Mouse (Mus musculus) gonadal fat pad, adult 2 months (tissue): ENCODE results near the gene Kcnab2. TPM values are rescaled to one million over a fixed set of nuclear protein-coding genes. Genes with fewer than 3 reads are reported as not detected.

Source experiments
- DNase-seq: peaks from one replicate; pipeline ENCODE4 v3.0.0-alpha.2; 2012; ENCODE audit warnings: low read depth
- polyA plus RNA-seq: library from polyadenylated mRNA; depleted of rRNA; stranded (reverse); fragments of >200 nt; gene quantifications from 2 replicates; pipeline ENCODE4 v1.2.3, GENCODE M21; 2012

Kcnab2 gene
- polyA plus RNA-seq, 1 experiment, result 3.3 TPM

DNA sequence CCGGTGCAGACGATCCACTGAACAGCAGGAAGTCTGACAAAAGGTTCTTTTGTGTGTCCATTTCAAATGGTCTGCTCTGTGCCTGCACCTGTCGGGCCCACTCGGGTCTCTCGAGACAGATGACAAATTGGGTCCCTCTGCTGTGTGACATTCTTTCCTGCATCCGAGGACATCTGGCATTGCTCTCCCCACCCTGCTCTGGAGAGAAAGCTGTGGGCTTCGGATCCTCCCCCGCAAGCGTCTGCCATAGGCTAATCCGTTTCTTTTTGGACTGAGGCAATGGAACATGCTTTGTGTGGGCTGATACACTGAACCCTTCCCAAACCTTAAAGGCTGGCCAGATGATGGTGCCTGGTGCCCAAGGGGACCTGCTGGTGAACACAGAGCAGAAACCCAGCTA is 24.6 kb downstream of the Kcnab2 start:
- no peak for DNase-seq

DNA sequence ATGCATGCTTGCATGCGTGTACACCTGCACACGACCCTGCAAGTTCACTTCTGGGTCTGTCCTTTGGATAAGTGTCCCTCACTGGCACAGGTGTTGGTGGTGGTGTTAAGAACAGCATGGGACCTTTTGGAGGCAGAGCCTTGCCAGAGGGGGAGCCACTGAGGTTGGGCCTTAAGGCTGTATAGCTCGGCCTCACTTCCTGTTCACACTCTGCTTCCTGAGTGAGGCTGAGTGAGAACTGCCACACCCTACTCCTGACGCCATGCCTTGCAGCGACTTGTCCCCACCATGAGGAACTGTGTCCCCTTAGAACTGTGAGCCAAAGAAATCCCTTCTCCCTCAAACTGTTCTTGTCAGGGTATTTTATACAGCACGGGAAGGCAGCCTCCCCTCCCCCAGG is 26.3 kb downstream of the Kcnab2 start:
- DNase-seq, result no peak

DNA sequence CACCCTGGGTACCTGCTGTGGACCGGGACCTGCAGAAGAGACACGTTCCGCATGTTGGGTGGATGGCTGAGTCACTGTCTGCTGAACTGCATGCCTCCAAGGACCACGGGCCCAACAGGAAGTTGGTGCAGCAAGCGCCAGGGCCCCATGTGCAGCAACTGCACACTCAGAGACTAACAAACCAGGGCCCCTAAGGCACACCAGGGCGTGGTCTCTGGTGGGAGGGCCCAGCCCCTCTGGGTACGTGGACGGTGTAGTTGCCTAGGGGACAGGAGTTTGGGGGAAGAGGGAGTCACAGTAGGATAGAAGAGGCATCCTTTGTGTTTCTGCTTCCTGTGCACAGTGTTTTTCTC is 29.0 kb downstream of the Kcnab2 start:
- DNase-seq, result no peak

DNA sequence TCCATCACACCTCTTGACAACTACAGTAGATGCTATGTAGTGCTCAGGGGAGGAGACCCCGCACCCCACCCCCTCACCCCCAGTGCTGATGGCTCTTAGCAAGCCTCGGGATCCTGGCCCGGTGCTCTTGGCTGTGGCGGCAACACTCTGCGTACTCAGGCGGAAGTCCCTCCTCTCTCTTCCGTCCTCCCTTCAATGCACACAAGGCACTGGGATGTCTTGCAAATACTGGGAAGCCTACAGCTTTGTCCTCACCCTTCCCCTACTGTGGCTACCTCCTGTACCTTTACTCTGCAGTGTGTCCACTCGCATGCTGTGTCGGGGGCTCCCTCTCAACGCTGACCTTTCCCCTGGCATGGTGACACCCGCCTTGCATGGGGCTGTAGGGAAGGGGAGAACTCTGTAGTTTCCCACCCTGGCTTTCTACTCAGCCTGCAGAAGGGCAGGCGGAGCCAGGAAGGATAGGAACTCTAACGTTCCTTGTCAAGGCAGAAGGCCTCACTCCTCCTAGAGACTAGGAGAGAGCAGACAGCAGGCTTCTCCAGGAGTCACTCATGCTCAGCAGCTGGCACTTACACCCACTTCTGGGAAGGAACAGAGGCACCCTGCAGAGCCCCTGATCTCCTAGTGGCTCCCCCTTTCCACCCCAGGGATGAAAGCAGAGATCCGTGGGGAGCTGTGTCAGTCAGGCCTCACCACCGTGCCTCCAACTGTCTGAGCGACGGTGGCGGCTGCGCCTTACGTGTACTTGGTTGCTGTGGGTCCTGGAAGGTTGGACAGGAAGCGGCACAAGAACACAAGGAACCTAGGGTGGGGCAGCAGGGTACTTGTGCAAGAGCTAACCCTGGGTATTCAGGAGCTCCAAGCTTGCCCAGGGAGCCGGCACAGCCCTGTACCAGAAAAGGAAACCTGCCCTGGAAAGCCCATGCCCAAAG is 29.7 kb downstream of the Kcnab2 start:
- DNase-seq, result no peak

DNA sequence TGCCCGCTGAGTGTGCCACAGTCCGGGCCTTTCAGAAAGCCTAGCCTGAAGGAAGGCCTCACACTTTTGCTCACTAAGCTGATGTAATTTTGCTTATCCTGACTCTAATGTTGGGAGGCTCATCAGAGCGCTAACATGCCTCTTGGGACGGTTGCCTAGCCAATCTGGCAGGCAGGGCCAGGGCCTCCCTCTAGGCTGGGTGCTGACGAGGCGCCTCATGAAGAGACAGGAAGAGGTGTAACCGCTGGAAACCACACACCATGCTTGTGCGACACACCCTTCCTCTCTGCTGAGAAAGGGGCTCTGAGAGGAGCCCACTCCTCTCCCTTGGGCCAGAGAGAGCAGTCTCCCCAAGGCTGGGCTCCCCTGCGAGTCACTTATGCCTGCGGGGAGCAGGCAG is 31.5 kb downstream of the Kcnab2 start:
- no peak for DNase-seq

DNA sequence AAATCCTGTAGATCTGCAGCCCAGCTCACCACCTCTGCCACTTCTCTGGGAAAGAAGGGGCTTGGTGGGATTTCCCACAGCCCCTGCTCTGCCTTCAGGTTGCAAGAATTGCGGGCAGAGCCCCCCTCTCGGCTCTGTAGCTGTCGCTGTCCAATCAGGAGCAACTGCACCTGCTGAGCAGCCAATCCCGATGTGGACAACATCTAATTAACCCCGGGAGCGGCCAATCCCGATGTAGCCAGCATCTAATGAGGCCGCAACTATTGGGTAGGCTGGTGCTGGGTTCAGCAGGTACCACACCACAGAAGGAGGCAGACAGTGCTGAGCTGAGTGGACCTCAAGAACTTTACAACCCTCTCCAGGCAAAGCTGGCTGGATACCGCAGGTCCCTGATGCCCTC is 36.1 kb downstream of the Kcnab2 start:
- no peak for DNase-seq

DNA sequence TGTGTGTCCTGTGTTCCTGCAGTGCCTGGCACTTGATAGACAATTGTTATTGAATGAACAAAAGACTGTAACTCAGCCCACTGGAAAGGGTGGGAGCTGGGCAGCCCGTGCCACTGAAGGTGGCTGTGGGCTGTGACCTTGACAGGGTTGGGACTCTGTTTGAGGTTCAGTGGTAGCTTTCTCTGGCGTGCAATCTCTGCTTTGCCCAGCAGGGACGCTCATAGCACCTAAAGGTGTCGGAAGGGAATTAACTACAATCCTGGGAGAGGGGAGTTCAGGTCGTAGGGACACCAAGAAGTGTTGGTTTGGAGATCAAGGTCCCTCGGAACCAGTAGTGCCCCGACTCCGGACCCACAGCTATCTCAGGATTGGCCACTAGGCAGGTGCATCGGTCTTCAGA is 36.8 kb downstream of the Kcnab2 start:
- DNase-seq, result no peak

DNA sequence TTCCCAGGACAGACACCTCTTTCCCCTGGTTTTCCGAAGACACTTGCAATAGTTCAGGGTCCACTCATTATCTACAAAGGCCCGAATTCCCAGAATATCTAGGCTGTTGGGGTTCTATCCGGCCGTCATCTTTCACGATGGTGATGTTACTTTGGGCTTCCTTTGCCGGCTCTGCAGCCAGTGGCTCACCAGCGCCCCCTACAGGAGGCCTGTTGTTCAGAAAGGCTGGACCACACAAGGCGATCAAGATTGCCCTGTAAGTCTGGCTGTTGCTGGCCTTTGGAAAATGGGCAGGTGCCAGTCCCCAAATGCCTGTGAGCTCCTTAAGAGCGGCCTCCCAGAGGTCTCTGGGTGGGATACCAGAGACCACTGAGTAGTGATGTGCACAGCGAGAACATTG is 42.4 kb downstream of the Kcnab2 start:
- DNase-seq, result no peak

DNA sequence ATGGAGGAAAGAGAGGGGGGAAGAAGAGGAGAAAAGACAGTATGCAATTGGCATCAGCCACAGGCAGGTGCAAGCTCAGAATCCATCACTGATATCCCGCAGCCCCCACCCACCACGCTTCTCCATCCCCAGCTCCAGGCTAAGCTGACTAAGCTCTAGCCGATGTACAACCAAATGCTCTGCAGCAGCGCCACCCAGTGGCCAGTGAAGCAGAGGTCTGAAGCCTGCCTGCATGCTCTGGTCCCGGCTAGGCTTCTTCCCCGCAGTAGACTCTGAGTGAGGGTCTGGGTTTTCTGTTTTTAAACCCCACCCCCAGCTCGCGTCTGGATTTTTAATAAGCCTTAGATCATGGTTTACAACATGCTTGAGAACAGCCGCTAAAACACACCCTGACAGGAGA is 42.8 kb downstream of the Kcnab2 start:
- DNase-seq, result no peak

DNA sequence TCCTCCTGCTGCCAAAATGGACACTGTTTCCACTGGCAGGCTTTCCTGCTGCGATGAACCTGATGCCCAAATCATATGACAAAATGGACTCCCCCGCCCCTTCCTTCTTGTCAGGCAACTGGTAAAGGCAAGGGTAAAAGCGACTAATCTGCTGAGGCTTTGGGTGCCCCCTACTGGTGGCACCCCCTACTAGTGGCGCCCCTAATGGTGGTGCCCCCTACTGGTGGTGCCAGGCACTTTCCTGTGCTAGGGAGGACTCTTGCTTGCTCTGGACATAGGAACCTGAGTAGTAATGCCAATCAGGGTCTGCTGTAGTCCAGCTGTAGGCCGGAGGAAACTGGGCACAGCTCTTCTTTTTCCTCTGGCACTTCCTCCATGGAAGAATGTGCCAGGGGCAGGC is 45.4 kb downstream of the Kcnab2 start:
- no peak for DNase-seq

DNA sequence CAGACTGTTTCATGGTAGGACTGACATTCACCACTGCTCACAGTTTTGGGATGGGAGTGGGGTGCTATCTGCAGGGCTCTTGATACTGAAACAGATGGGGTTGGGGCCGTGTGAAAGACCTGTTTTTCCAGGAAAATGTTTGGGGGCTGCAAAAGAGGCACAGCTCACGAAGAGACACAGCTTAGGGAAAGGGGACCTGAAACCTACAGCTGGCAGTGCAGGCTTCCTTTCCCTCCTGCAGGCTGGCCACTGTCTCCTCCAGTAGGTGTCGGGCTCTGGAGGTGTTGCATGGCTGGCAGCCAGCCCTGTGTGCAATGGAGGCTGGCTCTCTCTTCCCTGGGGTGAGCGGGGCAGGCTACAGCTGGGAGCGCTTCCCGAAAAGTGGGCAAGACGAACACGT is 49.4 kb downstream of the Kcnab2 start:
- DNase-seq, result no peak

DNA sequence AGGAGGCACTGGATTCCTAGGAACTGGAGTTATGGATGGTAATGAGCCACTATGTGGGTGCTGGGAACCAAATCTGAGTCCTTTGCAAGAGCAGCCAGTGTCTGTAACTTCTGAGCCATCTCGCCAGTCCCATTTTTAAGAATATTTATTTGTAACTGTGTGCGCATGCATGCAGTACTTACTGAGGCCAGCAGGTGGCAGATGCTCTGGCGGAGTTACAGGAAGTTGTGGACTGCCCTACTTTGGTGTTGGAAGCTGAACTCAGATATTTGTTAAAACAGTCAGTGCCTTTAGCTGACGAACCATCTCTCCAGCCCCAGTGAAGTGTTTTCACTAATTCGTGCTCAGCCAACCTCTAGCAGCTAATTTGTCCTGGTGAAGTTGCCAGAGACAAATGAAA is 52.7 kb downstream of the Kcnab2 start:
- DNase-seq, result no peak

DNA sequence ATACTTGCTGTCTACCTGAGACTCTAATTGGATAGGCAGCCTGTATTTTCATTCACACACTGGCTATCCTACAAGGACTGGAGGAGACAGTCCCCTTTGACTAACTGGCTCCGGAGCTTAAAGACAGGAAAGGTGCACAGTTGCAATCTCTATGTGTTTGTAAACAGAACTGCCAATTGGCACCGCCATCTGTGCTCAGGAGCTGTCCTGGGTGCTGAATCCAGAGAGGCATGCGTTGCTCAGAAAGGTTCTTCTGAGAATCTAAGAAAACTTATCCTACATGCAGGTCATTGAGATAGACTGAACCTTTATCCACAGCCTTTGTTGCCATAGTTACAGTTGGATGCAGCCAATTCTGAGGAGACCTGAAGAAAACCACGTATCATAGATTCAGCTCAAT is 53.3 kb downstream of the Kcnab2 start:
- no peak for DNase-seq

DNA sequence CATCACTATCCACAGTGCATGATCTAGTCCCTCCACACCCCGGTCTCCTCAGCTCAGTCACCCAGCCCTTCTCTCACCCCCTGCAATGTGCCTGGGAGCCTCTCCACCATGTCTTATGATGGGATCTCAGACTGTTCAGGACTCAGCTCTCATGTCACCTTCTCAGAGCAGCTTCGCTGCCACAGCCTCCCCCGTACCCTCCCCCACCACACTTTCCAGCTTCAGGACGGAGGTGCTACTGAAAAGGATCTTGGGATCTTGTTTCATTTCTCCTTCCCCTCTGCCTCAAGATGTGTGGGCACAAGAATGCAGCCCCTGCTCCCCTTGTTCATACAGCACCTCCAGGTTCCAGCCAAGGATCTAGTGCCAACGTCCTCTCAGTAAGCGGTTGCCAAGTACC is 54.1 kb downstream of the Kcnab2 start:
- no peak for DNase-seq

DNA sequence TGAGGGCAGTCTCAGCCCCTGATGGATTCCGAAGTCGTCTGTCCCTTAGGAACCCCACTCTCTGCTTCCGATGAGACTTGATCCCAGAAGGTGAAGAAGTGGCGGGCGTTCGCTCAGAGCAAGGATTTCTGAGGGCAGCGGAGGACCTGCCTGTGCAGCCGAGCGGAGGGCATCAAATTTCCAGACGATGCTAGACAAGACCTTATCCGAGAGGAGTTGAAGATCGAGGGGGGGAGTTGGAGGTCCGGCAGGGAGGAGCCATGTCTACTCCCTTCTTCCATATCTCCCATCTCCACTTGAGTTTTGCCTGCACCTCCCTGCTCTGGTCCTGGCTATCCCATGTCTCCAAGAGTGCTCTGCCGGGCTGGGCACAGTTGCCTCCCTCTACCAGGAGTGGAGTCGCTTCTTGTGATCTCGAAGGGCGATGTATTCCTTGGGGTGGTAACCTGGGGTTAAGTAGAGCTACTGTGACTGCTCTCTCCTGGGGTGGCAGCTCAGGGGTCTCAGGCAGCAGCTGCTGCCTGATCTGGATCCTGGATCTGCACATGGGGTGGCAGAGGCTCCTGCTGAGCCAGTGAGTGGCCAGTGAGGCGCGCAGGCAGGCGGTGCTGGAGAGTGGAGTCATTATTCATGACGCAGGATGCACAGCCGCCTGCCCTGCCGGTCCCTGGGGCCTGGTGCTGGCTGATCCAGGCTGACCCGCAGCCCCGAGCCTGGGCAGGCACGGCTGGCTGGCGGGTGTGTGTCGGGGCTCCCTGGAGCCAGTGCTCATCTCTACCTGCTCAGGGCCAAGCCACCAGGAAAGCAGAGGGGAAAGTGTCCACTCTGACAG is 59.2 kb downstream of the Kcnab2 start:
- DNase-seq, result no peak

DNA sequence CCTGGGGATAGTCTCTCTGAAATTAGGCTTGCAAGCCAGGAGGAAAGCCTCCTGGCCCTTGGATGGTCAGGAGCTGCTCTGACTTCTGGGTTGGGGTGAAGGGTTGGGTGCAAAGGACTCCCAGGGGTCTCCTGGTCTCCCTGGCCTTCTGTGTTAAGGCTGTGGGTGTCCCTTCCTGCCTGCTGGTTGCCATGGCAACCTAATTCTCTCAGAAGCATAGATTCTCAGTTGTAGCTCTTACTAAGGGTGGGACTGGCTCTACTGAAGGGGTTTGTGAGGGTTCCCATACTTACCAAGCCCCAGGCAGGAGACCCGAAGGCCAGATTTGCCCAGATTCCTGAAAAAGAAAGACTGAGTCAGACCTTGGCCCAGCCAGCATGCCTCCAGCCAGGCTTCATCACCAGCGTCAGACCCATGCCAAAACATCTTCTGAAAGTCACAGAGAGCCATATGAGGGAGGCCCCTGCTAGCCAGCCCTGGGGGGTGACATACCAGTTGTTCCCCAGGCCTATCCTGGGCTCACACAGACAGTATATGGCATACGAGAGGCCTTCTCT is 65.1 kb downstream of the Kcnab2 start:
- no peak for DNase-seq

DNA sequence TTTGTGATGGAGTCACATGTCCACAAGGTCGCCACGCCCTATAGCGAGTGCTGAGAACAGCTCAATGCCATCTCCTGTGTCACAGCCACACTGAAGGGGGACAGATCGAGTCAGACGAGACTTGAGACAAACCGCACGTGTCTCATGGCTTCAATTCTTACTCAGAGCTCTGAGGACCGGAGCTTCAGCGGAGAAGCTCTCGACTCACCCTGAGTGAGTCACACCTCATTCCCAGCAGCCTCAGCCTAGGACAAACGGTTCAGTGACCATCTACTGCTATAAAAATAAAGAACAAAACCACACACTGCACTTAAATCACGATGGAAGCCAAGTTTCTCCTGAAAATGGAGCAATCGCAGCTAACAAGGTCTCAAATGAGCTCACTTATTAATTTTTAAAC is 66.7 kb downstream of the Kcnab2 start:
- no peak for DNase-seq

DNA sequence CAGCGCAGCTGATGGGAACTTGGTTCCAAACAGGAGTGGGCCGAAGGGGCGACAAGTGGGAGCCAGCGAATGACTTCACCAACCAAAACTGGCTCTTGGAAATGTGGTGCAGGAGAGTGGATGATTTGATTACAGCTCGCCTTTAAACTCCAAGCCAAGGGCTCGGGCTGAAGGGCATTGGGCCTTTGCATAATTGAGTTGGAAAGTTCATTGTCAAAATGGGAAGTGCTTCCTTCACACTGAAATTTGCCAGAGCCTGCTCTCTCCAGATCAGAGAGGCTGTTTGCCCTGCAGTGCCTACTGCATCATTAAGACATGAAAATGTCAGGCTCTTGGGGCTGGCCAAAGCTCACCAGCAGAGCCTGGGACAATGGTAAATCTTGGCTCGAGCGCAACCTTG is 71.1 kb downstream of the Kcnab2 start:
- no peak for DNase-seq

DNA sequence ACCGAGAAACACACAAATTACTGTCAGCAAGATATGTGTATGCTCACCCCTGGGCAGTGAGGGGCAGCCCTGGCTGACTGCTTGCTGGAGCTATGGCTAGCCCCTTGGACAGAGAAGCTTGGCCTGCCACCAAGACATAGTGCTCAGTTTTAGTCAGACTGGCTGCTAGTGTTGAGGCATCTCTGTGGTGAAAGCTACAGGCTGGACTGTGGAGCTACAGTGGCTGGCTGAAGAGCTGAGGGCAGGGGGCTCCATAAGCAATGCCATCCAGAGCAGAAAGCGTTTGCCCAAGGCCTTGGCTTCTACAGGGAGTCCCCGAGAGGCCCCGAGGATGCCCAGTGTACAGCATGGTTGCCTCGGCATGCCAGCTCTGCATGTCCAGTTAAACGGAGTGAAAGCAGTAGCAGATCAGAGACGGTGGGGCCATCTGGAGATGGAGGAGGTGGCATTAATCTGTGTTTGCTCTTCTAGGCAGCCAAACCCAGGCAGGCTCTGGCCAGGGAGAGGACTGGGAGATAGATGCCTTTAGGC is 71.9 kb downstream of the Kcnab2 start:
- no peak for DNase-seq

DNA sequence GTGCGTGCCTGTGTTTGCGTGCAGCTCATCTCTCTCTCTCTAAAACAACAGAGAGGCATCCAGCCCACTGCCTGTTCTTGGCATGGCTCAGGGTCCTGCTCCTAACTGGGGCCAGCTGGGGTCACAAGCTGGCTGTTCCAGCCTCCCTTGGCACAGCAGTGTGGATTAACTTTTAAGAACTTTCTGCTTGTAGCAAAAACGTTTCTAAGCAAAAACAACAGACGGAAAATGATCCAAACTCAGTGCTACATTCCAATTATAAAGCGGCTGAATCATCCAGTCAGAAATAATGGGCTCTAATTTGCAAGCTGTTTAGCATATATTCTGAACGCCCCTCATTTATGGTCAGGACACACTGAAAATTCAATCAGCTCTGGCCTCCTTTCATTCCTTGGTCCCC is 72.5 kb downstream of the Kcnab2 start:
- no peak for DNase-seq

DNA sequence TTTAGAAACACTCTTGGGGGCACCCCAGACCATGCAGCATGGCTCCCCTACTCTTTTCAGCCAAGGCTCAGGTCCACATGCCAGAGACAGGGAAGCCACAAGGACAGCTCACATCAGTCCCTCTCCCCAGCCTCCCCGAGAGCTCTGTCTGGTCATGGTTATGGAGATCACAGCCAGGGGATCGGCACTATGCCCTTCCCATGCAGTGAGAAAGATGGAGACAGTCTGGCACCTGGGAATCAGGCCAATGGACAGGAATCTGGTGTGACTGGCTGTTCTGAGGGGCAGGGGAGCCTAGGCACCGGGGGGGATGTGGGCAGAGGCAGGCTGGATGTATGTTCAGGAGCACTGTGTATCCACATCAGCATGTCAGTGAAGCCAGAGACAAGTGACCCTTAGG is 78.7 kb downstream of the Kcnab2 start:
- DNase-seq, result no peak

DNA sequence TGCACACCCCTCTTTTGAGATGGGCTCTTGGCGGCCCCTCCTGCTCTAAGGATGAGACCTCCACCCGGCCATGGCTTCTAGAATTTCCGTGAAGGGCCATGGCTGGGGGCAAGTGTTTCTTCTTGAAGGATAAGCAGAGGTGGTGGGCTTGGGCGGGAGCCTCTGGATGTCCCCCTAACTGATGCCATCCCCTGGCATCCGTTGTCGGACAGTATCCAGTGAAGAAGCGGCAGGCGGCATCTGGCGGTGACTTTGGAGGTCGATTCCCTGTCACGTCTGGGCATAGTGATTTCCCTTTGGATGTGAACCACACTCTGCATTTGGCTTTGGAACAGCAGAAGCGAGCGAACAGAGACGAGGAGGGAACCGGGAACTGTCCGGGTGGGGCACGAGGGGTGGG is 85.0 kb downstream of the Kcnab2 start:
- DNase-seq, result no peak

DNA sequence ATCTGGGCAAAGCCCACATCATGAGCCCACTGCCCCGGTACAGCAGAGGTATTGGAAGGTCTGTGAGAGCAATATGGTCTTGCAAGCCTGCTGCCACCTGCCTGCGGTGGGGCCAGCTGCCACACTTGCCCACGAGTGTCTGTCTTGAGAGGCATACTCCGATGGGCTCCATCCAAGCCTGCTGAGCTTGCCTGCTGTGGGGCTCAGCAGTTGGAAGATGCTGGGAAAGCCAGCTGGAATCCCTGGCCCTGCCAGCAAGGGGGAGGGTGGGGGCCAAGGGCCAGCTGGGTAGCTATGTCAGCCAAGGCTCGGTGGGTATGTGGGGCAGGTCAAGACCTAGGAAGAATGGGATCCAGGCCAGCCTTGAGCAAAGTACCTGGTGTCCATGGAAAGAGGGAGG is 85.5 kb downstream of the Kcnab2 start:
- no peak for DNase-seq
